Mouse (Mus musculus) midbrain, embryonic 13.5 days (tissue): ENCODE data around the gene Nup153. TPM values are rescaled to one million over a fixed set of nuclear protein-coding genes. Genes with fewer than 3 reads are reported as not detected.

Experiments
- ATAC-seq: fragments of 200-750 bp; cut with Nextera tagmentation; 2 replicates; pipeline ENCODE4 v1.8.0; 2017; ENCODE audit warnings: mild to moderate bottlenecking, moderate TSS enrichment, moderate library complexity
- H3K27ac ChIP-seq: fragments of 300-500 bp; sonication (generic); 2 replicates; pipeline ENCODE4 v1.5.1; 2015; ENCODE audit warnings: inconsistent platforms, mild to moderate bottlenecking, moderate library complexity
- H3K27me3 ChIP-seq: fragments of 300-500 bp; sonication (generic); 2 replicates; pipeline ENCODE4 v1.6.1; 2015; ENCODE audit warnings: mild to moderate bottlenecking, inconsistent platforms
- H3K36me3 ChIP-seq: fragments of 300-500 bp; sonication (generic); 2 replicates; pipeline ENCODE4 v1.6.1; 2015; ENCODE audit warnings: mild to moderate bottlenecking, inconsistent platforms
- H3K4me1 ChIP-seq: fragments of 300-500 bp; sonication (generic); replicated peaks from 2 replicates; pipeline ENCODE4 v1.6.1; 2015; ENCODE audit warnings: inconsistent platforms
- H3K4me2 ChIP-seq: fragments of 300-500 bp; sonication (generic); replicated peaks from 2 replicates; pipeline ENCODE4 v1.6.1; 2015; ENCODE audit warnings: moderate library complexity, mild to moderate bottlenecking, inconsistent platforms
- H3K4me3 ChIP-seq: fragments of 300-500 bp; sonication (generic); replicated peaks from 2 replicates; pipeline ENCODE4 v1.5.1; 2015; ENCODE audit warnings: mild to moderate bottlenecking, inconsistent platforms
- H3K9ac ChIP-seq: fragments of 300-500 bp; sonication (generic); replicated peaks from 2 replicates; pipeline ENCODE4 v1.6.1; 2015; ENCODE audit warnings: mild to moderate bottlenecking, inconsistent platforms
- H3K9me3 ChIP-seq: fragments of 300-500 bp; sonication (generic); 2 replicates; pipeline ENCODE4 v1.6.1; 2016; ENCODE audit warnings: mild to moderate bottlenecking, inconsistent platforms
- WGBS: fragments of 180-500 bp; shearing (Covaris S2); methylation state at CpG from one replicate; pipeline ENCODE4 v1.1.7; 2015; 5-methylcytosine and 5-hydroxymethylcytosine counted together
- polyA plus RNA-seq: library from polyadenylated mRNA; unstranded; fragments of >200 nt; fragmentation: Nextera tagmentation; extraction: Ambion mirVana; gene quantifications from 2 replicates; pipeline ENCODE4 v1.2.1, GENCODE M21; 2015

The Nup153 gene
- polyA plus RNA-seq, 1 experiment from 2014 or later, result 22.4 TPM

- Histone ChIP-seq H3K4me2 (no peak overlapping the region), H3K27me3 (no peaks in the 10 kb centered on the region), H3K36me3 (no peaks in the 10 kb centered on the region), H3K9me3 (no peaks in the 10 kb centered on the region), H3K4me3 (no peak overlapping the region), H3K4me1 (no peaks in the 10 kb centered on the region), H3K27ac (no peak overlapping the region), H3K9ac (no peak overlapping the region)
- WGBS, result 90% methylated on average over 5 of the region's 5 CpGs
- no peak for ATAC-seq
Measured at GRCm38 (mm10) chr13:46659211-46659610, 68.5 kb downstream of the Nup153 start.

DNA sequence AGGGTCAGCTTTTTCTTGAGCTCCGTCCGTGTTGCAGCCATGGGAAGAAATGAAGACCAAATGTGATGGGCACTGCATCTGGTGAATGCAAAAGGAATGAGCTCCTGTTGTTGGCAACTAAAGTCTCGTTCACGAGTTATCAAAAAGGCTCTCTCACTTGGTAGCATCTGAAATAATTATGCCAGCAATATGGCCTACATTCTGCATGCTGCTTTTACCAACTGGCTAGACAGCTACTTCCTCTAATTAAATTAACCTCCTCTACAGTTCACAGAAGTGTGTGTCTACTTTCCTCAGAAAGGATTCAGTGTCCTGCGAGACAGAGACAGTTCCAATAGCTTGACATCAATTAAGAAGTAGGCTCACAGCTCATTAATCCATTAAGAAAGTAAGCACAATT, 73.2 kb downstream of the Nup153 start:
- Histone ChIP-seq H3K9me3 (no peaks in the 10 kb centered on the region), H3K4me3 (no peak overlapping the region), H3K27ac (no peak overlapping the region), H3K36me3 (no peaks in the 10 kb centered on the region), H3K9ac (no peak overlapping the region), H3K4me2 (no peak overlapping the region), H3K27me3 (no peaks in the 10 kb centered on the region), H3K4me1 (no peaks in the 10 kb centered on the region)
- no peak for ATAC-seq
- 93% methylated on average over 5 of the region's 5 CpGs for WGBS

GRCm38 (mm10) chr13:46653671-46654070, 74.1 kb downstream of the Nup153 start:
- Histone ChIP-seq H3K9me3 (no peaks in the 10 kb centered on the region), H3K4me3 (no peak overlapping the region), H3K4me1 (no peaks in the 10 kb centered on the region), H3K36me3 (no peaks in the 10 kb centered on the region), H3K27me3 (no peaks in the 10 kb centered on the region), H3K27ac (no peak overlapping the region), H3K9ac (no peak overlapping the region), H3K4me2 (no peak overlapping the region)
- 71% methylated on average over 4 of the region's 4 CpGs for WGBS
- no peak for ATAC-seq

- Histone ChIP-seq H3K4me2 (no peak overlapping the region), H3K36me3 (no peaks in the 10 kb centered on the region), H3K9ac (no peak overlapping the region), H3K9me3 (no peaks in the 10 kb centered on the region), H3K27me3 (no peaks in the 10 kb centered on the region), H3K27ac (no peak overlapping the region), H3K4me1 (no peaks in the 10 kb centered on the region), H3K4me3 (no peak overlapping the region)
- 87% methylated on average over 7 of the region's 7 CpGs for WGBS
- no peak for ATAC-seq
Measured at GRCm38 (mm10) chr13:46652671-46653070, 75.1 kb downstream of the Nup153 start.

- Histone ChIP-seq H3K4me2 (no peak overlapping the region), H3K4me3 (no peak overlapping the region), H3K27ac (no peak overlapping the region), H3K36me3 (no peaks in the 10 kb centered on the region), H3K9me3 (no peaks in the 10 kb centered on the region), H3K4me1 (no peaks in the 10 kb centered on the region), H3K27me3 (no peaks in the 10 kb centered on the region), H3K9ac (no peak overlapping the region)
- no peak for ATAC-seq
- 93% methylated on average over 7 of the region's 7 CpGs for WGBS
Measured at GRCm38 (mm10) chr13:46651853-46652252, 75.9 kb downstream of the Nup153 start.

DNA sequence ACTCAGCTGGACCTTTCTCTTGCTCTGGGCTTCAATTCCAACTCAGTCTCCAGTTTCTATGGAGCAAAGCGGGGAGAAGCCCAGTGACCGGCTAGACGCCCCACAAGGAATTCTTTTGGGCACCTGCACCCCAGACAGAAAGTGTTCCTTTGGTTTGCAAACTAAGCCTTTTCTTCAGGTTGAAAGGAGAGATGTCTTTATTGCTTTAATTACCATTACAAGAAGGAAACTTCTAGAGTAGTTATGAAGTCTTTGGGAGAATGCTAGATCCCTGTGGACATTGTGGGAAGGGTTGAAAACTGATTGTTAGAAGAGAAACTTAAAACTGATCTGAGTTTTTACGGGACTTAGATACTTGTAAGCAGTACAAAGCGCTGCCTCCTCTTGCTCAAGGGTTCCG, 82.3 kb downstream of the Nup153 start:
- Histone ChIP-seq H3K4me1 (no peaks in the 10 kb centered on the region), H3K27ac (no peak overlapping the region), H3K36me3 (no peaks in the 10 kb centered on the region), H3K9ac (no peak overlapping the region), H3K27me3 (no peaks in the 10 kb centered on the region), H3K4me2 (no peak overlapping the region), H3K4me3 (no peak overlapping the region), H3K9me3 (peaks cover 5% of the 10 kb centered on the region)
- WGBS, result 77% methylated on average over 6 of the region's 6 CpGs
- no peak for ATAC-seq

GRCm38 (mm10) chr13:46644175-46644574, 83.6 kb downstream of the Nup153 start:
- 94% methylated on average over 6 of the region's 6 CpGs for WGBS
- Histone ChIP-seq H3K36me3 (no peaks in the 10 kb centered on the region), H3K9me3 (peaks cover 5% of the 10 kb centered on the region), H3K27me3 (no peaks in the 10 kb centered on the region), H3K4me3 (no peak overlapping the region), H3K4me1 (no peaks in the 10 kb centered on the region), H3K27ac (no peak overlapping the region), H3K9ac (no peak overlapping the region), H3K4me2 (no peak overlapping the region)
- no peak for ATAC-seq

GRCm38 (mm10) chr13:46642318-46642717, 85.4 kb downstream of the Nup153 start:
- 92% methylated on average over 4 of the region's 4 CpGs for WGBS
- Histone ChIP-seq H3K9ac (no peak overlapping the region), H3K27ac (no peak overlapping the region), H3K27me3 (no peaks in the 10 kb centered on the region), H3K4me3 (no peak overlapping the region), H3K9me3 (peaks cover 5% of the 10 kb centered on the region), H3K4me2 (no peak overlapping the region), H3K36me3 (no peaks in the 10 kb centered on the region), H3K4me1 (no peaks in the 10 kb centered on the region)
- no peak for ATAC-seq

DNA sequence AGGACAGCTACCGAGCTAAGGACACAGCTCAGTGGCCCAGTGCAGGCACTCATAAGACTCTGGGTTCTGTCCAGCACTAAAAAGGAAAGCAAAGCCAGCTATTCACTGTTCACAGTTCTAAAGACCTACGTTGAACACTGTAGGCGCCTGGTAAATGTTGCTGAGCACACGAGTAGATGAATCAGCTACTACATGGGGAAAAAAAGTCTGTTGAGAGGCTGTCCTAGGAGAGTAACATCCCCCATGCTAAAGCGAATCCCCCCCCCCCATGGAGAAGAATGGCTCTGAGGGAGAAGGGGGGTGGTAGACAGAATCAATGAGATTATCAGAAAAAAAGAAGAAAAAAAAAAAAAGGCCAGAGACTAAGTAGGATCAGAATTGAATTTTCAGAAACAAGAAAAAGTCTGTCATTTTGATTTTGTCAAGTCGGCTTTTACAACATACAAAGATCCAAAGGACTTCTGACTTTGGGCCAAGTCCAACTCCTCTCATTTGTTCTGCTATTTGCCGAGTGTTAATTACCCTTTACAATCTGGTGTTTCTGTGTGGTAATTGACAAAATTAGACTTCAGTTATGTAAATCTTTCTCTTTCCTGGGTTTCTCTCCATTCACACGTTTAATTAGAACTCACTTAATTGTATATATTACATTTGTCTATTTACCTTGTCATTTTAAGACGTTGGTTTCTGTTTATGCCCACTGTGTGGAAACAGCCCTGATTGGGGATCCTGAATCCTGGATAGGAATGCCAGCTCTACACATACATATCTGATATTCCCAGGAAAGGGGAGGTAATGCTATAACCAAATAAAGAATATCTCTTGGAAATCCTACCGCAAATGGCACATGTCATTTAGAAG, 86.9 kb downstream of the Nup153 start:
- no peak for ATAC-seq
- Histone ChIP-seq H3K4me3 (no peak overlapping the region), H3K36me3 (no peaks in the 10 kb centered on the region), H3K9ac (no peak overlapping the region), H3K4me1 (no peaks in the 10 kb centered on the region), H3K27me3 (no peaks in the 10 kb centered on the region), H3K27ac (no peak overlapping the region), H3K9me3 (peaks cover 5% of the 10 kb centered on the region), H3K4me2 (no peak overlapping the region)
- 90% methylated on average over 10 of the region's 10 CpGs for WGBS

DNA sequence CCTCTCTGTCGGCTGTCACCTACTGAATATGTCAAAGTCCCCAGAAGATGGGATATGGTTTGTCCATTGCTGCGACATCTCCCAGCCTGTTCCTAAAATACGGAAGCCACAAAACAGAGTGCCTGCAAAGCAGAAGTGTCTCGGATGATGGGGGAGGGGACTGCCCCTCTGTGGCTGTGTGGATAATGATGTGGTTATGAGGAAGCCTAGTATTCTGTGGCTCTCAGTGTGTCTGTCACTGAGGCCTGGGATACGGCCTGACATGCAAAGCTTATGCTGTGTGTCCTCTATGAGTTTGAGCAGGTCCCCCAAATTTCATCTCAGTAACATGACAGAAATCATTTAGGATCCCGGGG, 93.6 kb downstream of the Nup153 start:
- Histone ChIP-seq H3K27ac (peak overlapping the region; percentile 91), H3K9me3 (no peaks in the 10 kb centered on the region), H3K4me1 (peaks cover 29% of the 10 kb centered on the region), H3K9ac (peak overlapping the region; percentile 42), H3K36me3 (no peaks in the 10 kb centered on the region), H3K27me3 (no peaks in the 10 kb centered on the region), H3K4me3 (peak overlapping the region; percentile 26), H3K4me2 (peak overlapping the region; percentile 52)
- 23% methylated on average over 6 of the region's 6 CpGs for WGBS
- peak; percentile 90 for ATAC-seq

GRCm38 (mm10) chr13:46633320-46634132, 94.2 kb downstream of the Nup153 start:
- H3K4me2 ChIP-seq, result peak overlapping the region; percentile 52
- peak overlapping the region; percentile 91 for H3K27ac ChIP-seq
- no peaks in the 10 kb centered on the region for H3K36me3 ChIP-seq
- peak overlapping the region; percentile 42 for H3K9ac ChIP-seq
- H3K4me3 ChIP-seq, result peak overlapping the region; percentile 26
- 14% methylated on average over 18 of the region's 18 CpGs for WGBS
- ATAC-seq, result peak; percentile 91
- H3K27me3 ChIP-seq, result no peaks in the 10 kb centered on the region
- no peaks in the 10 kb centered on the region for H3K9me3 ChIP-seq
- H3K4me1 ChIP-seq, result peaks cover 29% of the 10 kb centered on the region

DNA sequence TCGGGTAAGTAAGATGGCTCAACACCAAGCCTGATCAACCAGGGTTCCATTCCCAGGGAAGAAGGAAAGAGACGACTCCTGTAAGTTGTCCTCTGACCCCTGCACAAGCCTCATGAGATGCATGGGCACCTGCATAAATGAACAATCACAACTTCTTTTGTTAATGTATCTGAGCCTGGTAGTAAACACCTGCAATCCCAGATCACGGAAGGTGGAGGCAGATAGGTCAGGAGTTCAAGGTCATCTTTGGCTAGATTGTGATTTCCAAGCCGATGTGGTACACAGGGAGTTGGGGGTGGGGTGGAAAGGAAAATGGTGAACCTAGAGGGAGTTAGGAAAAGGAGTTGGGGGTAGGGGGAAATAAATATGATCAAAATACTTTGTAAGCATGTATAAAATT, 94.9 kb downstream of the Nup153 start:
- Histone ChIP-seq H3K4me2 (no peak overlapping the region), H3K4me3 (no peak overlapping the region), H3K27ac (peak overlapping the region; percentile 91), H3K36me3 (no peaks in the 10 kb centered on the region), H3K27me3 (no peaks in the 10 kb centered on the region), H3K9ac (no peak overlapping the region), H3K9me3 (no peaks in the 10 kb centered on the region), H3K4me1 (peaks cover 29% of the 10 kb centered on the region)
- ATAC-seq, result no peak
- WGBS, result 62% methylated on average over 4 of the region's 4 CpGs
